8 mouse cellular contexts compared by ENCODE assay signal in the genomic region with DNA sequence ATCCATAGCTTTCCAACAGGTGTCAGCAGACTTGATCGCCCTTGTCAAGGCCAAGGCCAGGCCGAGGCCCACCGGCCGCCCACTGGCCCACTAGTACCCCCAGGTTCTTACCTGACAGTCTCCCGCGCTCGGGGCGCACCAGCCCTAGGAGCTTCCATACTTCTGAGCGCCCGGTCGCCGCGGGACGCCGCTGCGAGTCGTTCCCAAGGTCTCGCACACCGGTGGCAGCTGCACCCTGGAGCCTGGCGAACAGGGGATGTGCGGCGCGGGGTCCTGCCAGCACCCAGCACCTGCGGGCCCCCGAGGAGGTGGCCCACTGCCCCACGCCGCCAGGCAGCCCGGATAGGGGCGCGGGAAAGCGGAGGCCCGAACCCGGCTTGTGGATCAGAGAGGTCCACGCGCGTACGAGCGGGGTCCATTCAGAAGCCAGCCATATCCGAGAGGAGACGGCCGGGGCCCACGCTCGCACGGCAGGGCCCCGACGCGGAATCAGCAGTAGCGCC. TPM values are rescaled to one million over a fixed set of nuclear protein-coding genes. Genes with fewer than 3 reads are reported as not detected.
A peak's percentile ranks its signal among the peaks of the same experiment; 100 is the strongest.
DNase-seq lines count a peak whose midpoint lies in the region; ATAC-seq and TF ChIP-seq lines count a peak whose summit lies in the region.

No protein-coding gene starts in this region.

- no peak for TF ChIP-seq POLR2A in small intestine, adult 2 months (IDR thresholded peaks at IDR 0.05; ENCODE audit: low read depth, low read length)

- peaks cover 18% of the 10 kb centered on the region for H3K27me3 ChIP-seq in embryonic facial prominence, embryonic 10.5 days (replicated peaks; ENCODE audit: low read depth, poor library complexity, severe bottlenecking)
- no peaks in the 10 kb centered on the region for H3K27me3 ChIP-seq in liver, embryonic 15.5 days
- no peaks in the 10 kb centered on the region for H3K27me3 ChIP-seq in small intestine, adult 2 months (ENCODE audit: control insufficient read depth, insufficient read depth, low read length)

- H3K4me2 ChIP-seq in liver, embryonic 15.5 days, result peak overlapping the region; percentile 83

- H3K27ac ChIP-seq in embryonic facial prominence, embryonic 10.5 days (replicated peaks), result peak overlapping the region; percentile 92
- peak overlapping the region; percentile 96 for H3K27ac ChIP-seq in liver, embryonic 15.5 days (replicated peaks)
- peak overlapping the region; percentile 64; the same call in 1 of the 2 replicates for H3K27ac ChIP-seq in small intestine, adult 2 months (ENCODE audit: insufficient read depth, low read depth, low read length)

- H3K4me3 ChIP-seq in embryonic facial prominence, embryonic 10.5 days, result peak overlapping the region; percentile 88
- peak overlapping the region; percentile 99 for H3K4me3 ChIP-seq in liver, embryonic 15.5 days (replicated peaks)
- H3K4me3 ChIP-seq in small intestine, adult 2 months (ENCODE audit: low read depth, low read length), result peak overlapping the region; percentile 99

- peaks cover 28% of the 10 kb centered on the region for H3K4me1 ChIP-seq in embryonic facial prominence, embryonic 10.5 days
- H3K4me1 ChIP-seq in liver, embryonic 15.5 days (replicated peaks), result peaks cover 74% of the 10 kb centered on the region
- peaks cover 20% of the 10 kb centered on the region; the same call in 1 of the 2 replicates for H3K4me1 ChIP-seq in small intestine, adult 2 months (ENCODE audit: control insufficient read depth, insufficient read depth, insufficient read length, low read length)

- under 1% methylated on average over 48 of the region's 48 CpGs for WGBS in embryonic facial prominence, embryonic 10.5 days
- WGBS in liver, embryonic 15.5 days (ENCODE audit: insufficient replicate concordance), result under 1% methylated on average over 48 of the region's 48 CpGs
- 1% methylated on average over 48 of the region's 48 CpGs for WGBS in small intestine, adult 2 months

- H3K9ac ChIP-seq in liver, embryonic 15.5 days, result peak overlapping the region; percentile 100

- H3K9me3 ChIP-seq in embryonic facial prominence, embryonic 10.5 days, result no peaks in the 10 kb centered on the region
- H3K9me3 ChIP-seq in liver, embryonic 15.5 days (replicated peaks), result no peaks in the 10 kb centered on the region

- DNase-seq in kidney, adult 18-20 months, result peak; percentile 61
- no peak for DNase-seq in kidney, postnatal 10 days
- DNase-seq in MN1 (ENCODE audit: low spot score), result peak; percentile 47
- DNase-seq in embryonic facial prominence, embryonic 10.5 days (ENCODE audit: low spot score), result peak; percentile 61
- no peak for DNase-seq in T-cell, adult 2 months (ENCODE audit: low spot score)

- peak; percentile 35 for ATAC-seq in inflammation-experienced regulatory T-cells, adult 6 months
- ATAC-seq in liver, embryonic 15.5 days (ENCODE audit: insufficient read depth), result peak; percentile 3; the same call in 1 of the 2 replicates

- no peak for TF ChIP-seq CTCF in small intestine, adult 2 months (IDR thresholded peaks at IDR 0.05; ENCODE audit: extremely low read depth, insufficient read length, insufficient replicate concordance, low read depth, low read length)

- no peaks in the 10 kb centered on the region for H3K36me3 ChIP-seq in embryonic facial prominence, embryonic 10.5 days (replicated peaks)
- H3K36me3 ChIP-seq in liver, embryonic 15.5 days (replicated peaks), result peaks cover 37% of the 10 kb centered on the region
- H3K36me3 ChIP-seq in small intestine, adult 2 months (ENCODE audit: control insufficient read depth, insufficient read depth, low read length), result no peaks in the 10 kb centered on the region

RNA-seq across cellular contexts. Expression of gene Abcb10, which starts 0.6 kb away (rescaled TPM):
- polyA plus RNA-seq in embryonic facial prominence, embryonic 10.5 days (2016; fragmentation: Nextera tagmentation; extraction: Ambion mirVana), result 17.3 and 19.2 TPM in 2 replicates
- 1 to 10 TPM; 1.2 to 2.6 (median 1.3) TPM for polyA plus RNA-seq in inflammation-experienced regulatory T-cells, adult 6 months (2017; shearing (Covaris generic))
- 148 and 165 TPM in 2 replicates for polyA plus RNA-seq in liver, embryonic 15.5 days (2015; fragmentation: Nextera tagmentation; extraction: Ambion mirVana)
- 15.3 and 18.2 TPM in 2 replicates for polyA plus RNA-seq in small intestine, adult 2 months (2012; rRNA removed)

RNA-seq across cellular contexts. Expression of gene Nup133, which starts 33.3 kb away (rescaled TPM):
- polyA plus RNA-seq in embryonic facial prominence, embryonic 10.5 days (2016; fragmentation: Nextera tagmentation; extraction: Ambion mirVana), result 54.2 and 60.6 TPM in 2 replicates
- 10 to 100 TPM in 1 of 3 experiments, 1 to 10 TPM in 2; 7.2 to 10.5 (median 8.2) TPM for polyA plus RNA-seq in inflammation-experienced regulatory T-cells, adult 6 months (2017; shearing (Covaris generic))
- polyA plus RNA-seq in liver, embryonic 15.5 days (2015; fragmentation: Nextera tagmentation; extraction: Ambion mirVana), result 19.2 and 19.4 TPM in 2 replicates
- polyA plus RNA-seq in small intestine, adult 2 months (2012; rRNA removed), result 2.4 and 4.3 TPM in 2 replicates

RNA-seq across cellular contexts. Expression of gene Taf5l, which starts 38.9 kb away (rescaled TPM):
- polyA plus RNA-seq in embryonic facial prominence, embryonic 10.5 days (2016; fragmentation: Nextera tagmentation; extraction: Ambion mirVana), result 46.4 and 46.7 TPM in 2 replicates
- polyA plus RNA-seq in inflammation-experienced regulatory T-cells, adult 6 months (2017; shearing (Covaris generic)), result 10 to 100 TPM in 2 of 3 experiments, 1 to 10 TPM in 1; 9.2 to 15.4 (median 12.3) TPM
- 27.5 and 29.5 TPM in 2 replicates for polyA plus RNA-seq in liver, embryonic 15.5 days (2015; fragmentation: Nextera tagmentation; extraction: Ambion mirVana)
- polyA plus RNA-seq in small intestine, adult 2 months (2012; rRNA removed), result 15.3 and 29.2 TPM in 2 replicates

RNA-seq across cellular contexts. Expression of gene Urb2, which starts 39.0 kb away (rescaled TPM):
- 8.4 and 9.3 TPM in 2 replicates for polyA plus RNA-seq in embryonic facial prominence, embryonic 10.5 days (2016; fragmentation: Nextera tagmentation; extraction: Ambion mirVana)
- polyA plus RNA-seq in inflammation-experienced regulatory T-cells, adult 6 months (2017; shearing (Covaris generic)), result 1 to 10 TPM; 4.0 to 5.2 (median 4.3) TPM
- polyA plus RNA-seq in liver, embryonic 15.5 days (2015; fragmentation: Nextera tagmentation; extraction: Ambion mirVana), result 2.4 and 2.5 TPM in 2 replicates
- 1.4 and 2.5 TPM in 2 replicates for polyA plus RNA-seq in small intestine, adult 2 months (2012; rRNA removed)

Comparison
In these comparisons a context has a peak if more than half of its experiments do, and no peak if none do; other contexts are left out.
1. DNase-seq: peak in kidney, adult 18-20 months (single experiment), MN1 (single experiment) and embryonic facial prominence, embryonic 10.5 days (single experiment); none in kidney, postnatal 10 days (single experiment) and T-cell, adult 2 months (single experiment).
2. Peak in every context shown above with its lines, with median percentiles within 50 percentile points of each other: H3K27ac ChIP-seq and H3K4me3 ChIP-seq.